Mouse (Mus musculus) left cerebral cortex, adult 18-20 months (tissue): ENCODE measurements at regions not wholly inside any gene's neighbourhood (a gene's known extent, or its start where the extent isn't known, plus 50 kb on each side); places are given as distances from the start of the nearest gene placed in this dataset.
"Not testable (repeated sequence)": the region's sequence is repeated elsewhere in the genome, so short reads cannot be mapped to it uniquely, and the experiment has no call there.

Experiments
- DNase-seq, 2 experiments: peaks; one replicate each; pipeline ENCODE4 v3.0.0; 2021 to 2022; ENCODE audit warnings: low spot score in 2 of 2, mixed read lengths in 1 of 2

- no peak for DNase-seq
Measured at GRCm38 (mm10) chr10:119100511-119100910, 139.3 kb downstream of the Cand1 start.

- no peak for DNase-seq
Measured at GRCm38 (mm10) chr10:119099092-119099792, 140.6 kb downstream of the Cand1 start.

- no peak for DNase-seq
Measured at GRCm38 (mm10) chr10:119094166-119094565, 145.7 kb downstream of the Cand1 start.

- DNase-seq = no peak
Measured at GRCm38 (mm10) chr10:119087886-119088285, 152.0 kb downstream of the Cand1 start.

DNA sequence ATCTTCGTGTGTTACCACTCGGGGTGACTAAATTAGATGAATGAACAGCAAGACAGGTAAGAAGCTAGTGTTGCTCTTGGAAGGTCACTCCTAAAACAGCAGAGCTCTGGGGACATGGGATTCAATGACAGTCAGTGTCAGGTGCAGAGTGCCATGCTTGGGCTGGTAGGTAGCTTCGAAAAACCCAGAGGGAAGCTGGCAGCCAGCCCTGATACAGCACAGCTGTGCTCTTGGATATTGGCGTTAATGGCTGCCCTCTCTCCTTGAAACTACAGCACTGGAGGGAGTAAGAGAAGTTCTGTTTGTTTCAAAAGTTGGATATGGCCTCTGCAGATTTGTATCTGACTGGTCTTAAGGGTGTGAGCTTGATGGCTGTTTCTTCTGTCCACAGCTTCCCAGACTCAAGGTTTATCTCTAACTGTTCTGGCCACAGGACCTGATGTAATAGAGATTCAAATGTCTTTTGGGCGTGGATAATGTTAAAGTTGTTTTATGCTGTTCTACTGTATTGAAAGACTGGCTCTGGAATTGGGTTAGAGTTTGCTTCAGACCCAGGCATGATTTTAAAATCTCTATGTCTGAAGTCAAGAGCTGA lies 152.7 kb downstream of the Cand1 start:
- no peak for DNase-seq

GRCm38 (mm10) chr10:119086450-119086849 lies 153.4 kb downstream of the Cand1 start:
- DNase-seq = no peak

GRCm38 (mm10) chr10:119083431-119083830 lies 156.4 kb downstream of the Cand1 start:
- DNase-seq = peak in 1 of 2 experiments; percentile 19

DNA sequence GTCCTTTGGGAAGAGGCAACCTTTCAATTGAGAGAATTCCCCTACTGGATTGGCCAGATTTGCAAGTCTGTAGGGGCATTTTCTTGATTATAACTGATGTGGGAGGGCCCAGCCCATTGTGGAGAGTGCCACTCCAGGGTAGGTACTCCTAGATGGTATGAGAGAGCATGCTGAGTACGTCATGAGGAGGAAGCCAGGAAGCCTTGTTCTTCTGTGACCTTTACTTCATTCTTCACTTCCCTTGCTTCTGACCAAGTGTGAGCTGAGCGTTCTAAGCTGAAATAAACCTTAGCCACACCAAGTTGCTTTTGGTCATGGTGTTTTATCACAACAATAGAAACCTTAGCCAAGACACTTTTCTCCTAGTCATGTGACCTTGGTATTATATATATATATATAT lies 157.0 kb downstream of the Cand1 start:
- no peak for DNase-seq

- not testable (repeated sequence) for DNase-seq
Measured at GRCm38 (mm10) chr10:119081766-119082165, 158.1 kb downstream of the Cand1 start.

DNA sequence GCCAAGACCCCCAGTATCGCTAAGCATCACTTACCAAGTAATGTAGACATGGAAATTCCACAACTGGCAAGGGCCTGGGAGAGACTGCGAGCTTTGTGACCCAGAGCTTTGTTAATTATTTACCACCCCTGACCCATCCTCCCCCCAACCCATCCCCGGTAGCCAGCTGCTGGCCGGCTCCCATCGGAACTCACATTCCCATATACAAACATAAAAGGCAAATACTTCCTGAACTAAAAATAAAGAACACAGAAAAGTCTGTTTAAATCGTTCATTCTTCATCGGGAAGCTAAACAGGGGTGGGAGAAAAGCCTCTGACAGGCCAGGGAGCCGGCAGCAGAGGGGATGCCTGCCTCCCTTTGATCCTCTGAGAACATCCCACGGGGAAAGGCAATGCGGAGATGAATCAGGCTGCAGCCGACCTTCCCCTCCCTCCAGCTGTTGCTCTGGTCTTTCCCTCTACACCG lies 163.7 kb downstream of the Cand1 start:
- no peak for DNase-seq

DNA sequence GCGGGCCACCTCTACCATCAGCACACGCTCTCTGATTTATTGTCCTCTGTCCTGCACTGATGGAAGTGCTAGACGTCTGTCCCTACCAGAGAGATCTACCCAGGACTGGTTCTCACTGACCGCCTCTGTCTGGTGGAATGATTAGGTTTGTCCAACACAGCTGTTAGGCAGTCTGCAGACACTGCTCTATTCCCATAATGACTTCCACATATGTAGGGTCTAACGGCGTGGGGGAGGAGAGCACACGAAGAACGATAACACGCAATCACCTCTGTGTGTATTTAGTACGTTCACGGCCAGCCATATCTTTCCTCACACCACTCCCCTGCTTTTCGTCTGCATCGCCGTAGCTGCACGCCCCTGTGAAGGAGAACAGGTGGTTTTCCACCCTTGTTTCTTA lies 165.0 kb downstream of the Cand1 start:
- DNase-seq = no peak

- DNase-seq = no peak
Measured at GRCm38 (mm10) chr10:119073991-119074390, 165.9 kb downstream of the Cand1 start.

- DNase-seq = no peak
Measured at GRCm38 (mm10) chr10:119069410-119069809, 170.4 kb downstream of the Cand1 start.

- DNase-seq = no peak
Measured at GRCm38 (mm10) chr10:119067838-119068237, 172.0 kb downstream of the Cand1 start.

DNA sequence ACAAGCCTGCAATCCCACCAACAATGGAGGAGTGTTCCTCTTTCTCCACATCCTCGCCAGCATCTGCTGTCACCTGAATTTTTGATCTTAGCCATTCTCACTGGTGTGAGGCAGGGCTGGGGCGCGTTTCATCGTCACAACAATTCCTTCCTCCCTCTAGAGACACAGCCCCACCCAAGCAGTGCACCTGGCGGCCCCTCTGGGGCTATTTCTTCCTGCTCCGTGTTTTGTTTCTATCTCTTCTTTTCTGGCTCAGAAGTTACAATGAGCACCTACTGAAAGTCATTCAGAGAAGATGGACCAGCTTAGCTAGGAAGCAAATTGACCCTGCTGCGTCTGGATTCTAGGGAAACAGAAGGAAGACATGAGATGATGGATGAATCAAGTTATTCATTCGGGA lies 172.5 kb downstream of the Cand1 start:
- no peak for DNase-seq

GRCm38 (mm10) chr10:119065974-119066373 lies 173.9 kb downstream of the Cand1 start:
- DNase-seq = peak; percentile 65 to 72

DNA sequence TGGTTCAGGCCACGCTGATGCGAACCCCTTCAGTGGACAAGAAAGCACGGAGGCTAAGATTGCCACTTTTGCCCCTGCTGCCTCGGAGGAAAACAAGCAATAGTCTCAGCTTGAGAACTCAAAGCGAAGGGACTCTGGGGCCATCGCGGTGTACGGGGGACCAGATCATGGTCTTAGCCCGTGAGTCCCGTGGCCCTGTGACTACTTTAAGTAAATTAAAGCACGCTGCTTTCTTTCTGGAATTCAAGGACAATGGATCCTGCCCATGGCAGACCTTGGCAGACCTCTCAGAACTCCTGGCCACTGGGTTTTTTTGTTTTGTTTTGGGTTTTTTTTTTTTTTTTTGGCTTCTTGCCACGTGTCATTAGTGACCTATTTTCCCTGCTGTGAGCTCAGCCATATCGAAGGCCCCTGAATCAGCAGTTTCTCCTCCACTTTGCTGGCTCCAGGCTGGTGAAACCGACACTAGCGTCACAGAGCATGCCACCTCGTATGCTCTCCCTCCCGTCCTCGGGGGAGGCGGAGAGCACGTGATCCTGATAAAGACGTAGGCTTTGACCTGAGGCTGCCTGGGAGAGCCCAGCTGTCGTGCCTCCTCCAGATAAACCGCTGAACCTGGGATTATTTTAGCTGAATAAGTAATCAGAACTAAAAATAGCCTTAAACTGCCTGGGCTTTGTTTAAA lies 174.6 kb downstream of the Cand1 start:
- DNase-seq = peak in 1 of 2 experiments; percentile 23

GRCm38 (mm10) chr10:119064218-119064617 lies 175.6 kb downstream of the Cand1 start:
- no peak for DNase-seq

DNA sequence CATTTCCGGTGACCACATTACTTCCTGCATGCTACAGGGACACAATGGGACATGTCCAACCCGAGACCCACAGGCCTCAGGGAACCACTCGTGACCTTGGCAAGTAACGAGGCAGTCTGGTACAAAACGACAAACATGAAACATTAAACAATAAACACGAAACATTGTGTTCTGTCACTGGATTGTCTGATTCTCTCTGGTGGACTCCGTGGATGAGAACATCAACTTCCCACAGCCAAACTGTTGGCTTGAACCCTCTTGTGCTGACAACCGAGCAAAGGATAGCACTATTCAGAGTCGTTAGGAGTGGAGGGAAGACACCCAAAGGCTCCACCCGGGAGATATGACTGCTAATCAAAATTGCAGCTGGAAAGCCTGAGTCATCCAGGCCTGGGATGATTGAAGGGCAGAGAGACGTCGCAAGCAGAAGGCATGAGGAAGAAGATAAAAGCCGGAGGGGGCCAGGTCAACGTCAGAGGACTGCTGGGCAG lies 176.6 kb downstream of the Cand1 start:
- DNase-seq = no peak

DNA sequence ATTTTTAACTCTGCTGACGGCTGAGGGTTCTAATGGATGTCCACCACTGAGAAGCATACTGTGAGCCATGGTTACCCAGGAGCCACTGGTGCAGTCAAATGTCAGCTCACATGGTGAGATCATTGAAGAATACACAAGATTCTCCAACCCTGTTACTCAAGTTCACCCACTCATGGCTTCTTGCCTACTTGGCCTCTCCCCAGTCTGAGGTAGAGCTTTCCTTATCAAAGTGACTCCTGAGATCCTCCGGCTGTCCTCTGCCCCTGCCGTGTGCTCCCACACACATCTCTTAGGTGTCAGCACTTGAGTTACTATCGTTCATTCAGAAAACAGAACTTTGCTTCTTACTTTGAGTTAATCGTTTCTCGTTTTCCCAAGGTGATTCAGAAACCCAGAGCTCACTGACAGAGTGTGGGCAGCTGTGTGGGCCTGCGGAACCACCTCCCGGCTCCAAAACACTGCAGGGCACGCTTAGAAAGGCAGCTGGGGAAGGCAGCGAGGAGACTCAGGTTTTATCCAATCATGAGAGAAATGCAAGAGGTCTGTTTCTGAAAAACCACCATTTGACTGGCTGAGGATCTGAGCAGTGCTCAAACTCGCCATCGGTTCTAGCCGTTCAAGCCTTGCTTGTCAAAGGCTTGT lies 177.8 kb downstream of the Cand1 start:
- DNase-seq = peak in 1 of 2 experiments; percentile 45

GRCm38 (mm10) chr10:119061349-119061850 lies 178.5 kb downstream of the Cand1 start:
- no peak for DNase-seq
